Mouse (Mus musculus) hindbrain, embryonic 10.5 days (tissue): ENCODE results near the gene Apobec1. TPM values are rescaled to one million over a fixed set of nuclear protein-coding genes. Genes with fewer than 3 reads are reported as not detected.

ENCODE experiments used
- DNase-seq: peaks from one replicate; pipeline ENCODE4 v3.0.0-alpha.2; 2017; ENCODE audit warnings: low spot score
- H3K27ac ChIP-seq: fragments of 300-500 bp; sonication (generic); 2 replicates; pipeline ENCODE4 v1.5.1; 2016; ENCODE audit warnings: mild to moderate bottlenecking, moderate library complexity
- H3K27me3 ChIP-seq: fragments of 300-500 bp; sonication (generic); 2 replicates; pipeline ENCODE4 v1.6.1; 2016; ENCODE audit warnings: mild to moderate bottlenecking; ENCODE audit not compliant: poor library complexity, insufficient read depth, severe bottlenecking
- H3K36me3 ChIP-seq: fragments of 300-500 bp; sonication (generic); 2 replicates; pipeline ENCODE4 v1.6.1; 2016; ENCODE audit warnings: mild to moderate bottlenecking, moderate library complexity
- H3K4me1 ChIP-seq: fragments of 300-500 bp; sonication (generic); replicated peaks from 2 replicates; pipeline ENCODE4 v1.6.1; 2016; ENCODE audit warnings: mild to moderate bottlenecking
- H3K4me3 ChIP-seq: fragments of 300-500 bp; sonication (generic); 2 replicates; pipeline ENCODE4 v1.5.1; 2016; ENCODE audit warnings: mild to moderate bottlenecking, moderate library complexity
- H3K9me3 ChIP-seq: fragments of 300-500 bp; sonication (generic); 2 replicates; pipeline ENCODE4 v1.6.1; 2016; ENCODE audit warnings: mild to moderate bottlenecking, moderate library complexity
- WGBS: fragments of 180-500 bp; shearing (Covaris S2); methylation state at CpG from one replicate; pipeline ENCODE4 v1.1.7; 2016; 5-methylcytosine and 5-hydroxymethylcytosine counted together
- polyA plus RNA-seq: library from polyadenylated mRNA; unstranded; fragments of >200 nt; fragmentation: Nextera tagmentation; extraction: Ambion mirVana; gene quantifications from 2 replicates; pipeline ENCODE4 v1.2.1, GENCODE M21; 2016

Gene Apobec1
- polyA plus RNA-seq, 1 experiment from 2014 or later = 2.1 TPM

GRCm38 (mm10) chr6:122616022-122616421, 13.8 kb upstream of the Apobec1 start:
- H3K27me3 ChIP-seq = no peaks in the 10 kb centered on the region
- no peaks in the 10 kb centered on the region for H3K9me3 ChIP-seq
- 75% methylated on average over 3 of the region's 3 CpGs for WGBS
- no peaks in the 10 kb centered on the region for H3K36me3 ChIP-seq
- no peak overlapping the region for H3K27ac ChIP-seq
- no peak for DNase-seq
- H3K4me1 ChIP-seq = no peaks in the 10 kb centered on the region
- H3K4me3 ChIP-seq = no peak overlapping the region

DNA sequence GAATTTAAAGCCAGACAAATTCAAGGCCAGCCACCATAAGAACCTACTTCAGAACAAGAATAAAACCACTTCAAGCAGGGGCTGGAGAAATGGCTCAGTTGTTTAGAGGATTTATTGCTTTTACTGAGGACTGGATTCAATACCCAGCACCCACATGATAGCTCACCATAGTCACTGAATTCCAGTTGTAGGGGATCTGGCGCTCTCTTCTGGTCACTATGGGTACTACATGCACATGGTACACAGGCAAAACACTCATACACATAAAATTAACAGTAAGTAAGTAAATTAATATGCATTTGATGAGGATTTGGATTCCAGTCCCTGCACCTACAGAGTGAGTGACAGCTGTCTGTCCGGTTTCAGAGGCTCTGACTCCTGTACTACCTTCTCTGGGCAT, 11.8 kb upstream of the Apobec1 start:
- DNase-seq = no peak
- Histone ChIP-seq H3K4me1 (0 out of 2 replicates have a peak, but pooled peaks cover 2% of the 10 kb centered on the region), H3K36me3 (no peaks in the 10 kb centered on the region), H3K27me3 (no peaks in the 10 kb centered on the region), H3K9me3 (no peaks in the 10 kb centered on the region), H3K27ac (no peak overlapping the region), H3K4me3 (no peak overlapping the region)
- WGBS = 56% methylated on average over 2 of the region's 2 CpGs

DNA sequence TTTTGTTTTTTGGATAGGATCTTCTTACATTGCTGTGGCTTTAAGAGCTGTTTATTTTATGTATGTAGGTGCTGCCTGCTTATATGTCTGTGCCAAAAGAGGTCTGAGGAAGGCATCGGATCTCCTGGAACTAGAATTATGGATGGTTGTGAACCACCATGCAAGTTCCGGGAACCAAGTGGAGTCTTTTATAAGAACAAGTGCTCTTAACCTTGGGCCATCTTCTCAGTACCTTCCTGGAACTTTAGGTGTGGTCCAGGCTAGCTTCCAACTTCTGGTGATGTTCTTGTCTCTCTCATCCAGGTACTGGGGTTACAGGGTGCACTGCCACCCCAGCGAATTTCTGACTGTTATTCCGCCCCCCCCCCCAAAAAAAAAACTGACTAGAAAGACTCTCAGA, 10.2 kb upstream of the Apobec1 start:
- H3K27ac ChIP-seq = no peak overlapping the region
- H3K36me3 ChIP-seq = no peaks in the 10 kb centered on the region
- H3K9me3 ChIP-seq = no peaks in the 10 kb centered on the region
- H3K4me1 ChIP-seq = 0 out of 2 replicates have a peak, but pooled peaks cover 2% of the 10 kb centered on the region
- no peaks in the 10 kb centered on the region for H3K27me3 ChIP-seq
- DNase-seq = no peak
- 89% methylated on average over 4 of the region's 4 CpGs for WGBS
- H3K4me3 ChIP-seq = no peak overlapping the region

DNA sequence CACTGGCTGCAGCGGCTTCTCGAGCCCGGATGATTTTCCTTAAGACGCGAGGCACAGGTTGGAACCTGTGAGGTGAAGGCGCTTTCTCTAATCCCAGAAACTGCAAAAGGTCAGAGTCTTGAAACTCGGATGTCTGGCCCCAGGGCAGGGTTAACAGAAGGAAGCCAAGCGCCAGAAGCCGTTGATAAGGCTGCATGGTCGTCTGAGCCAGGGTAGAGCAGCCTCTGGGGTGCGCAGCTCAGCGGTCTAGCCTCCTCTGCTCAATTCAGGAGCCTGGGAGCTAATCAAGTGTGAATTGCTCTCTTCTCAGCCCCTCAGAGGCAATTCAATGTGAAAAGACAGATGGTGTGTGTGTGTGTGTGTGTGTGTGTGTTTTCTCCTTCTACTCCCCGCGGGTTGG, 7.5 kb upstream of the Apobec1 start, which contains the start of gene Gdf3:
TSS of gene Gdf3 (minus strand) at position 317 of the 400 bp plus-strand sequence.
- 0 out of 2 replicates have a peak, but pooled peaks cover 2% of the 10 kb centered on the region for H3K4me1 ChIP-seq
- H3K27ac ChIP-seq = no peak within 1 kb of the TSS
- no peak within 1 kb of the TSS for H3K4me3 ChIP-seq
- DNase-seq = no peak
- no peaks in the 10 kb centered on the region for H3K27me3 ChIP-seq
- 61% methylated on average over 14 of the region's 14 CpGs for WGBS
- no peaks in the 10 kb centered on the region for H3K36me3 ChIP-seq
- no peaks in the 10 kb centered on the region for H3K9me3 ChIP-seq

- Histone ChIP-seq H3K27ac (no peak overlapping the region), H3K9me3 (no peaks in the 10 kb centered on the region), H3K27me3 (no peaks in the 10 kb centered on the region), H3K4me3 (no peak overlapping the region), H3K4me1 (0 out of 2 replicates have a peak, but pooled peaks cover 2% of the 10 kb centered on the region), H3K36me3 (no peaks in the 10 kb centered on the region)
- DNase-seq = no peak
- WGBS = 70% methylated on average over 9 of the region's 9 CpGs
Measured at GRCm38 (mm10) chr6:122609377-122609728, 7.1 kb upstream of the Apobec1 start.

DNA sequence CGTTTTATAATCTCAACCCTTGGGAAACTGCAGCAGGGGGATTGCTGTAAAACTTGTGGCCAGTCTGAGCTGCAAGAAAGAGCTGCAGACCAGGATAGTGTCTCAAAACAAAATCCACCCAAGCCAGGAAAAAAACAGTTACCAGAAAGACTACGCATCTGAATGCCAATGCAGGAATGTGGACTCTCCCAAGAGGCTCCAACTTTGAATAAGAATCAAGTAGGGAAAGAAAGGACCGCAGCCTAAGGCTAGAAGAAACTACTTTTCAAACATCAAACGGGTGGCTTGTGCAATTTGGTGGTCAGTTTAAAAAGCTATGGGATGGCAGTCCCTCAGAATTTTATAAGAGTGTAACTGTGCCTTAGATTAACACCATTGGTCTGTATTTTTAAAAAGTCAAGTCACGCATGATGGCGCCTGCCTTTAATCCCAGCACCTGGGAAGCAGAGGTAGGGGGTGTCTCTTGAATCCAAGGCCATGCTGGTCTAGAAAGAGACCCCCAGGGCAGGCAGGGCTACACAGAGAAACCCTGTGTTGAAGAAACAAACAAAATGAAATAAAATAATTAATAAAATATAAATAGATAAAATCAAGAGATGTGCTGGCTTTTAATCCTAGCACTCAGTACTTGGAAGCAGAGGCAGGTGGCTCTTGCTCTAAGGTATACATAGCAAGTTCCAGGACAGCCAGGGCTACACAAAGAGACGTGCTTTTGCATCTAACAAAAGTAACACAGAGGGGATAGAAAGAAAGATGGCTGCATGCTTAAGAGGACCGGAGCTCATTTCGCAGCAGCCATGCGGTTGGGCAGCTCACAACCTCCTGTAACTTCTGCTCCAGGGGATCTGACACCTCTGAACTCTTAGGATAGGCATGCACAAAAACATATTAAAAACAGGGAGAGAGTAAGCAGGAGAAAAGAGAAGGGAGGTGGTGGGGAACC, 6.5 kb upstream of the Apobec1 start:
- H3K4me1 ChIP-seq = 0 out of 2 replicates have a peak, but pooled peaks cover 2% of the 10 kb centered on the region
- no peak for DNase-seq
- no peak overlapping the region for H3K4me3 ChIP-seq
- no peaks in the 10 kb centered on the region for H3K36me3 ChIP-seq
- no peaks in the 10 kb centered on the region for H3K27me3 ChIP-seq
- WGBS = 77% methylated on average over 10 of the region's 10 CpGs
- no peaks in the 10 kb centered on the region for H3K9me3 ChIP-seq
- no peak overlapping the region for H3K27ac ChIP-seq

DNA sequence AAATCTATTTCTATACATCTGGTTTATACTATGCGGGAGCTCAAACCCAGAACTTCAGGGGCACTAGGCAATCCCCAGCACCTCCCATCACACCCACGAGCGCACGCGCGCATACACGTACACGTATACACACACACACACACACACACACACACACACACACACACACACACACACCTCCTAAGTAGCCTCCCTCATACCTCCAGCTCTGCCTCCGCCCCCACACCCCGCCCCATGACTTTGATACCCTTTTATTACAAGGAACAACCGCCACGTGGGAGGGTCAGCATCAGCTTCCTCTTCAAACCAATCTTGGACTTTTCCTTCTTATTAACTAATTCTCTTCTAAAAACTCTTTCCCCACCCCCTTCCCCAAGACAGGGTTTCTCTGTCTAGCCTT, 5.5 kb upstream of the Apobec1 start:
- 91% methylated on average over 12 of the region's 12 CpGs for WGBS
- Histone ChIP-seq H3K9me3 (no peaks in the 10 kb centered on the region), H3K27ac (no peak overlapping the region), H3K4me1 (0 out of 2 replicates have a peak, but pooled peaks cover 2% of the 10 kb centered on the region), H3K4me3 (no peak overlapping the region), H3K36me3 (no peaks in the 10 kb centered on the region), H3K27me3 (no peaks in the 10 kb centered on the region)
- no peak for DNase-seq

GRCm38 (mm10) chr6:122606661-122607060, 4.4 kb upstream of the Apobec1 start:
- no peaks in the 10 kb centered on the region for H3K36me3 ChIP-seq
- no peak for DNase-seq
- no peak overlapping the region for H3K4me3 ChIP-seq
- H3K27ac ChIP-seq = no peak overlapping the region
- 0 out of 2 replicates have a peak, but pooled peaks cover 10% of the 10 kb centered on the region for H3K4me1 ChIP-seq
- no peaks in the 10 kb centered on the region for H3K9me3 ChIP-seq
- H3K27me3 ChIP-seq = no peaks in the 10 kb centered on the region
- WGBS = 95% methylated on average over 11 of the region's 11 CpGs

- H3K27me3 ChIP-seq = no peaks in the 10 kb centered on the region
- DNase-seq = no peak
- H3K9me3 ChIP-seq = no peaks in the 10 kb centered on the region
- H3K4me3 ChIP-seq = no peak overlapping the region
- no peak overlapping the region for H3K27ac ChIP-seq
- 0 out of 2 replicates have a peak, but pooled peaks cover 10% of the 10 kb centered on the region for H3K4me1 ChIP-seq
- H3K36me3 ChIP-seq = no peaks in the 10 kb centered on the region
- WGBS = 93% methylated on average over 8 of the region's 8 CpGs
Measured at GRCm38 (mm10) chr6:122605483-122605882, 3.2 kb upstream of the Apobec1 start.

DNA sequence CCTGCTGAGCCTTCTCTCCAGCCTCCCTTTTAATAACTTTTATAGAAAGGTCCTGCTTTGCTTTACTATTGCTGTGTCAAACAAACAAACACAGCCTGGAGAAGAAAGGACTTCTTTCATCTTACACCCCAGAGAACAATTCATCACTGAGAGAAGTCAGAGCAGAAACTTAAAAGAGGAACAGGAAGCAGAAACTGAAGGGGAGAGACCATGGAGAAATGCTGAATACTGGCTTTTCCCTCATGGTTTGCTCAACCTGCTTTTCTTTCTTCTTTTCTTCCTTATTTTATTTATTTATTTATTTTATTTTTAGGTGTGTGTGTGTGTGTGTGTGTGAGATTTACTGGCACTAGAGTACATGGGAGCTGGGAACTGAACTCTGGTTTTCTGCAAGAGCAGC, 2.0 kb upstream of the Apobec1 start:
- Histone ChIP-seq H3K9me3 (no peaks in the 10 kb centered on the region), H3K36me3 (no peaks in the 10 kb centered on the region), H3K4me3 (no peak overlapping the region), H3K27me3 (no peaks in the 10 kb centered on the region), H3K27ac (no peak overlapping the region), H3K4me1 (0 out of 2 replicates have a peak, but pooled peaks cover 8% of the 10 kb centered on the region)
- no peak for DNase-seq

GRCm38 (mm10) chr6:122602992-122603322, 713 bp upstream of the Apobec1 start:
- DNase-seq = no peak
- Histone ChIP-seq H3K4me1 (0 out of 2 replicates have a peak, but pooled peaks cover 8% of the 10 kb centered on the region), H3K36me3 (no peaks in the 10 kb centered on the region), H3K27me3 (no peaks in the 10 kb centered on the region), H3K4me3 (peak overlapping the region; percentile 56; the same call in 1 of the 2 replicates), H3K27ac (no peak overlapping the region), H3K9me3 (no peaks in the 10 kb centered on the region)
- WGBS = 47% methylated on average over 1 of the region's 1 CpGs

- H3K27me3 ChIP-seq = no peaks in the 10 kb centered on the region
- no peak for DNase-seq
- H3K4me1 ChIP-seq = 0 out of 2 replicates have a peak, but pooled peaks cover 8% of the 10 kb centered on the region
- WGBS = 89% methylated on average over 3 of the region's 3 CpGs
- H3K36me3 ChIP-seq = no peaks in the 10 kb centered on the region
- no peaks in the 10 kb centered on the region for H3K9me3 ChIP-seq
- no peak overlapping the region for H3K27ac ChIP-seq
- H3K4me3 ChIP-seq = peak overlapping the region; percentile 56; the same call in 1 of the 2 replicates
Measured at GRCm38 (mm10) chr6:122601615-122602014, 629 bp downstream of the Apobec1 start.

- DNase-seq = no peak
- H3K36me3 ChIP-seq = no peaks in the 10 kb centered on the region
- no peak overlapping the region for H3K27ac ChIP-seq
- no peaks in the 10 kb centered on the region for H3K27me3 ChIP-seq
- H3K4me1 ChIP-seq = 0 out of 2 replicates have a peak, but pooled peaks cover 8% of the 10 kb centered on the region
- no peak overlapping the region for H3K4me3 ChIP-seq
- WGBS = 96% methylated on average over 4 of the region's 4 CpGs
- no peaks in the 10 kb centered on the region for H3K9me3 ChIP-seq
Measured at GRCm38 (mm10) chr6:122601031-122601430, 1.2 kb downstream of the Apobec1 start.
